Mouse (Mus musculus): ENCODE measurements around the gene Map3k19. TPM values are rescaled to one million over a fixed set of nuclear protein-coding genes. Genes with fewer than 3 reads are reported as not detected.

The Map3k19 gene
- polyA plus RNA-seq, 1 experiment from 2014 or later, result 0.08 TPM

GRCm38 (mm10) chr1:127838602-127839001 lies 16.2 kb downstream of the Map3k19 start:
- WGBS, result 83% methylated on average over 1 of the region's 1 CpGs
- H3K4me2 ChIP-seq (replicated peaks), result no peak overlapping the region
- H3K4me3 ChIP-seq, result no peak overlapping the region
- H3K27me3 ChIP-seq, result no peaks in the 10 kb centered on the region
- no peak overlapping the region for H3K9ac ChIP-seq (replicated peaks)
- no peak for ATAC-seq (ENCODE audit: low FRiP score, low read depth)
- no peak overlapping the region for H3K27ac ChIP-seq (replicated peaks)
- H3K36me3 ChIP-seq, result no peaks in the 10 kb centered on the region
- no peaks in the 10 kb centered on the region for H3K4me1 ChIP-seq
- H3K9me3 ChIP-seq, result no peaks in the 10 kb centered on the region

GRCm38 (mm10) chr1:127836619-127837018 lies 18.2 kb downstream of the Map3k19 start:
- WGBS, result 74% methylated on average over 4 of the region's 4 CpGs
- H3K9ac ChIP-seq (replicated peaks), result no peak overlapping the region
- no peaks in the 10 kb centered on the region for H3K4me1 ChIP-seq
- no peak overlapping the region for H3K27ac ChIP-seq (replicated peaks)
- H3K4me2 ChIP-seq (replicated peaks), result no peak overlapping the region
- no peaks in the 10 kb centered on the region for H3K27me3 ChIP-seq
- H3K9me3 ChIP-seq, result no peaks in the 10 kb centered on the region
- H3K36me3 ChIP-seq, result no peaks in the 10 kb centered on the region
- no peak overlapping the region for H3K4me3 ChIP-seq
- ATAC-seq (ENCODE audit: low FRiP score, low read depth), result no peak

GRCm38 (mm10) chr1:127834202-127834601 lies 20.6 kb downstream of the Map3k19 start:
- Histone ChIP-seq H3K4me2 (replicated peaks) (no peak overlapping the region), H3K36me3 (no peaks in the 10 kb centered on the region), H3K27ac (replicated peaks) (no peak overlapping the region), H3K9me3 (no peaks in the 10 kb centered on the region), H3K27me3 (no peaks in the 10 kb centered on the region), H3K9ac (replicated peaks) (no peak overlapping the region), H3K4me3 (no peak overlapping the region), H3K4me1 (no peaks in the 10 kb centered on the region)
- WGBS, result 73% methylated on average over 4 of the region's 4 CpGs
- no peak for ATAC-seq (ENCODE audit: low FRiP score, low read depth)

- H3K27ac ChIP-seq (replicated peaks), result no peak overlapping the region
- no peak overlapping the region for H3K9ac ChIP-seq (replicated peaks)
- 68% methylated on average over 2 of the region's 2 CpGs for WGBS
- H3K4me2 ChIP-seq (replicated peaks), result no peak overlapping the region
- H3K27me3 ChIP-seq, result no peaks in the 10 kb centered on the region
- ATAC-seq (ENCODE audit: low FRiP score, low read depth), result no peak
- H3K4me3 ChIP-seq, result no peak overlapping the region
- H3K36me3 ChIP-seq, result no peaks in the 10 kb centered on the region
- H3K9me3 ChIP-seq, result no peaks in the 10 kb centered on the region
- H3K4me1 ChIP-seq, result no peaks in the 10 kb centered on the region
These were observed 21.1 kb downstream of the Map3k19 start for GRCm38 (mm10) chr1:127833714-127834113.

- Histone ChIP-seq H3K27ac (replicated peaks) (no peak overlapping the region), H3K9ac (replicated peaks) (no peak overlapping the region), H3K27me3 (no peaks in the 10 kb centered on the region), H3K4me1 (no peaks in the 10 kb centered on the region), H3K4me3 (no peak overlapping the region), H3K36me3 (no peaks in the 10 kb centered on the region), H3K4me2 (replicated peaks) (no peak overlapping the region), H3K9me3 (no peaks in the 10 kb centered on the region)
- ATAC-seq (ENCODE audit: low FRiP score, low read depth), result no peak
- WGBS, result 93% methylated on average over 13 of the region's 13 CpGs
These were observed 24.5 kb downstream of the Map3k19 start for GRCm38 (mm10) chr1:127830215-127830921.

GRCm38 (mm10) chr1:127827325-127827724 lies 27.5 kb downstream of the Map3k19 start:
- WGBS, result 28% methylated on average over 2 of the region's 2 CpGs
- H3K36me3 ChIP-seq, result no peaks in the 10 kb centered on the region
- H3K27me3 ChIP-seq, result no peaks in the 10 kb centered on the region
- no peak overlapping the region for H3K4me2 ChIP-seq (replicated peaks)
- ATAC-seq (ENCODE audit: low FRiP score, low read depth), result no peak
- no peaks in the 10 kb centered on the region for H3K4me1 ChIP-seq
- no peak overlapping the region for H3K9ac ChIP-seq (replicated peaks)
- H3K27ac ChIP-seq (replicated peaks), result no peak overlapping the region
- H3K9me3 ChIP-seq, result no peaks in the 10 kb centered on the region
- no peak overlapping the region for H3K4me3 ChIP-seq

GRCm38 (mm10) chr1:127816381-127816780 lies 38.5 kb downstream of the Map3k19 start:
- no peak overlapping the region for H3K4me2 ChIP-seq (replicated peaks)

GRCm38 (mm10) chr1:127812929-127813328 lies 41.9 kb downstream of the Map3k19 start:
- Histone ChIP-seq H3K9ac (replicated peaks) (no peak overlapping the region), H3K9me3 (no peaks in the 10 kb centered on the region), H3K36me3 (no peaks in the 10 kb centered on the region), H3K27me3 (no peaks in the 10 kb centered on the region), H3K4me2 (replicated peaks) (no peak overlapping the region), H3K4me1 (no peaks in the 10 kb centered on the region), H3K4me3 (no peak overlapping the region), H3K27ac (replicated peaks) (no peak overlapping the region)
- ATAC-seq (ENCODE audit: low FRiP score, low read depth), result no peak
- 54% methylated on average over 7 of the region's 7 CpGs for WGBS

More at GRCm38 (mm10) chr1:127816381-127816780, 38.5 kb downstream of the Map3k19 start:
- H3K27ac ChIP-seq (replicated peaks), result no peak overlapping the region
- H3K9ac ChIP-seq (replicated peaks), result no peak overlapping the region
- no peak overlapping the region for H3K4me3 ChIP-seq
- H3K36me3 ChIP-seq, result no peaks in the 10 kb centered on the region
- WGBS, result 91% methylated on average over 6 of the region's 6 CpGs
- H3K4me1 ChIP-seq, result no peaks in the 10 kb centered on the region
- no peak for ATAC-seq (ENCODE audit: low FRiP score, low read depth)
- no peaks in the 10 kb centered on the region for H3K27me3 ChIP-seq
- H3K9me3 ChIP-seq, result no peaks in the 10 kb centered on the region

GRCm38 (mm10) chr1:127808671-127809070 lies 46.2 kb downstream of the Map3k19 start:
- H3K9ac ChIP-seq (replicated peaks), result no peak overlapping the region
- no peak overlapping the region for H3K4me3 ChIP-seq
- H3K36me3 ChIP-seq, result peaks cover 22% of the 10 kb centered on the region; the same call in 1 of the 2 replicates
- 95% methylated on average over 7 of the region's 7 CpGs for WGBS
- no peak for ATAC-seq (ENCODE audit: low FRiP score, low read depth)
- no peak overlapping the region for H3K4me2 ChIP-seq (replicated peaks)
- no peak overlapping the region for H3K27ac ChIP-seq (replicated peaks)
- H3K4me1 ChIP-seq, result no peaks in the 10 kb centered on the region
- H3K27me3 ChIP-seq, result no peaks in the 10 kb centered on the region
- H3K9me3 ChIP-seq, result no peaks in the 10 kb centered on the region

- Histone ChIP-seq H3K4me2 (replicated peaks) (no peak overlapping the region), H3K27me3 (no peaks in the 10 kb centered on the region), H3K27ac (replicated peaks) (no peak overlapping the region), H3K9ac (replicated peaks) (no peak overlapping the region), H3K4me3 (no peak overlapping the region), H3K4me1 (no peaks in the 10 kb centered on the region), H3K36me3 (peaks cover 58% of the 10 kb centered on the region), H3K9me3 (no peaks in the 10 kb centered on the region)
- no peak for ATAC-seq (ENCODE audit: low FRiP score, low read depth)
- WGBS, result 88% methylated on average over 8 of the region's 8 CpGs
These were observed 51.9 kb downstream of the Map3k19 start for GRCm38 (mm10) chr1:127802916-127803315.

- no peak for ATAC-seq (ENCODE audit: low FRiP score, low read depth)
- Histone ChIP-seq H3K4me2 (replicated peaks) (no peak overlapping the region), H3K36me3 (peaks cover 34% of the 10 kb centered on the region), H3K27me3 (no peaks in the 10 kb centered on the region), H3K27ac (replicated peaks) (no peak overlapping the region), H3K4me3 (no peak overlapping the region), H3K9ac (replicated peaks) (no peak overlapping the region), H3K9me3 (no peaks in the 10 kb centered on the region), H3K4me1 (no peaks in the 10 kb centered on the region)
- WGBS, result 87% methylated on average over 1 of the region's 1 CpGs
These were observed 58.1 kb downstream of the Map3k19 start for GRCm38 (mm10) chr1:127796752-127797151.

GRCm38 (mm10) chr1:127796341-127796740 lies 58.5 kb downstream of the Map3k19 start:
- no peak overlapping the region for H3K27ac ChIP-seq (replicated peaks)
- no peak overlapping the region for H3K4me2 ChIP-seq (replicated peaks)
- H3K27me3 ChIP-seq, result no peaks in the 10 kb centered on the region
- no peak for ATAC-seq (ENCODE audit: low FRiP score, low read depth)
- 86% methylated on average over 4 of the region's 4 CpGs for WGBS
- no peak overlapping the region for H3K9ac ChIP-seq (replicated peaks)
- H3K36me3 ChIP-seq, result peaks cover 31% of the 10 kb centered on the region
- no peak overlapping the region for H3K4me3 ChIP-seq
- H3K9me3 ChIP-seq, result no peaks in the 10 kb centered on the region
- H3K4me1 ChIP-seq, result no peaks in the 10 kb centered on the region
